Mouse (Mus musculus): ENCODE results near the gene Oxct1.

DNA sequence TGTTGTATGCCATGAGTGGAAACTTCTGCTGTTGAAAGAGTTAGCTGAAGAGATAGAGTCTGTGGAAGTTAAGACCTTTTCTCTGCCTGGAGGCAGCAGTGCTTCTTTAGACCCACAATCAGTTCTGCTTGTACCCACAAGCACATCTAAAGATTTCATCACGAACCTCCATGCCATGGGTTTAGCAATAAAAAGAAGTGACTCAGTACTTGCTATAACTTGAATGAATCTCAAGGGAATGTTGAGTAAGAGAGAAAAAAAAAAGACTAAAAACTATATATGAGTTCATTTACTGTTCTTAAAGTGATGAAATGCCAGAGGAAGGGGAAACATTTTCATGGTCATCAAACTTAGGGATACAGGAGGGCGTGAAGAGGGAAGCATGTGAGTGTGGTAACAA lies 25.6 kb upstream of the Oxct1 start:
- TF ChIP-seq CTCF (IDR thresholded peaks at IDR 0.05; ENCODE audit: low read depth) (no peak), EP300 (IDR thresholded peaks at IDR 0.05; ENCODE audit: low read depth) (no peak)
